Mouse (Mus musculus) embryo, embryonic 11 days (tissue): ENCODE measurements at regions not wholly inside any gene's neighbourhood (a gene's known extent, or its start where the extent isn't known, plus 50 kb on each side); places are given as distances from the start of the nearest gene placed in this dataset.

Source experiments
- DNase-seq: peaks from one replicate; pipeline ENCODE4 v3.0.0-alpha.2; 2015

DNA sequence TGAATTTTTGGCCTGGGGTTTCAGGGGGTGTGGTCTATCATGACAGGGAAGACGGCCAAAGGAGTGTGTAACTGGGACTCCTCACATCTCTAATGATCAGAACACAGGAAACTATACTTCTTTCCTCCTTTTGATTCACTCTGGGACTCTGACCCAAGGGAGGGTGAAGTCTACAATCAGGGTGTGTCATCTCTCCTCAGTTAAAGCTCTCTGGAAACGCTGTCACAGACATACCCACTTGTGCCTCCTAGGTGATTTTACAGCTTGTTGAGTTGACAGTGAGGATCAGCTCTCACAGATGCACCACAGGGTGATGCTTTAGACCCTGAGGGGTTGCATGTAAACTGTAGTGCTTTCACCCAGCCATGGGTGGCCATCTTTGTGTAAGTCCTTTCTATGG lies 194.9 kb upstream of the Klf4 start:
- DNase-seq = no peak

DNA sequence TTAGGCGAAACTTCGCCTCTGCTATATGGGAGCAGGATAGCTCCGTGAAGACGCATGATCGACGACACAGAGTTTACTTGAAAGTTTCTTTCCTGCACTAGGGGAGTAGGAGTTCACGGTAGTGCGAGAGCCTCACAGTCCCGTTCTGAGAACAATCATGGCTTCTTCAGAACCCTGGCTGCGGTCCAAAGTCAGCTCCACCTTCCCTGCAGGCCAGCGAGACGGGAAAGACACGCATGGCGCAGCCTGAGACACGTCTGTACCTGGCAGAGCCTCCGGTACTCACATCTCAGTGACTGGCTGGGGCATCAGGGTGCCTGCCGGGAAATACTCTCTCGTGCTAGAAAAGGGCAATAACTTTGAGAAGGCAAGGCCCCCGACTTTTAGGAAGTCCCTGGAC lies 193.8 kb upstream of the Klf4 start:
- no peak for DNase-seq

DNA sequence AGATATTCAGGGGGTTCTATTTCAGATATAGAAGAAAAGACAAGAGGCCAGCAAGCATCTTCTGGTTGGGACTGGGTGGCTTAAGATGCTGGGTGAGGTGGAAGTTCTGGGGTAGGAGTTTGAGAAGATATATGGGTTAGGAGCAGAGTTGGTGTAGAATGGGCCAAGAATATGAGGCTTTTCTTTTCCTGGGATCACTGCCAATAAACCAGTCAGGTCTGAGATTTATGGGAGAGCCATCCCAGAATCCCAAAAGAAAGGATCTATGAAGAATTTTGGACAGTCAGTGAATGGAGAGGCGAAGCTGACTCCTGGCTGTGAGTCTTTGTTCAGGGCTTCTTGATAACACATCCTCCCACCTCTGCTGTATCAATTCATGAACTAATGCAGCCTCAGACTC lies 192.0 kb upstream of the Klf4 start:
- DNase-seq = no peak

DNA sequence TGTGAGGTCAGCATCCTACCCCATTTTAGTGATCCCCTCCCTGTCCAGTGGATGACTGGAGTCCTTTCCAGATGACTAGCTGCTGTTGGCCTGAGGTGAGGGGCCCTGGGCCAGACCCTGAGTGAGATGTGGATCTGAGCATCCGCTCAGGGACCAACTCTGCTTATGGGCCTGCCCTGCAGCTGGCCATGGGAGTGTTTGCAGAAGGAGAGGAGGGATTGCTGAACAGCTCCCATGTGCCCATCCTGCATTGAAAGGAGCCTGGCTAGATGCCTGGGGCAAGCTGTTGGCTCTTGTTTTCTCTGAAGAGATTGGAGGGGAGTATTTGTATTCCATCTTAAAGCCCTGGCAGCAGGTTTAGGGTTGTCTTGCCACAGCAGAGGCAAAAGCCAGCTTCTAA lies 190.9 kb upstream of the Klf4 start:
- no peak for DNase-seq

- no peak for DNase-seq
These were observed 190.1 kb upstream of the Klf4 start for GRCm38 (mm10) chr4:55722388-55722787.

GRCm38 (mm10) chr4:55721834-55722233 lies 189.6 kb upstream of the Klf4 start:
- no peak for DNase-seq

DNA sequence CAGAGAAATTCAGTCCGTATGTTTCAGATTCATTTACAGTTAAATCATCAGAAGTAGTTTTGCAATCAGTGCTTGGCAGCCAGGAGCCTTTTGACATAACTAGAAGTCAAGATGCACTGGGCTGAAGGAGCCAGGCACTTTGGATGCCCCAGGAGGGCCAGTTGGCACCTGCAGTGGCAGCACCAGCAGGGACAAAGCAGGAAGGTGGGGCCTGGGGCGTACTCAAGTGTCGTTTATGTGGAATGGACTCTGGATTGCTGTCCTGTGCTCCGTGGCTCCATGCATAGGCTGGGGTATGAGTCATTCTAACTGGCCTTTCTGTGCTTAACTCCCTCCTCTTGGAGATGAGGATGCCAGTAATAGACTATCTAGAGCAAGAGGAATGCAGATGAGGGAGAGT lies 186.2 kb upstream of the Klf4 start:
- DNase-seq = no peak

DNA sequence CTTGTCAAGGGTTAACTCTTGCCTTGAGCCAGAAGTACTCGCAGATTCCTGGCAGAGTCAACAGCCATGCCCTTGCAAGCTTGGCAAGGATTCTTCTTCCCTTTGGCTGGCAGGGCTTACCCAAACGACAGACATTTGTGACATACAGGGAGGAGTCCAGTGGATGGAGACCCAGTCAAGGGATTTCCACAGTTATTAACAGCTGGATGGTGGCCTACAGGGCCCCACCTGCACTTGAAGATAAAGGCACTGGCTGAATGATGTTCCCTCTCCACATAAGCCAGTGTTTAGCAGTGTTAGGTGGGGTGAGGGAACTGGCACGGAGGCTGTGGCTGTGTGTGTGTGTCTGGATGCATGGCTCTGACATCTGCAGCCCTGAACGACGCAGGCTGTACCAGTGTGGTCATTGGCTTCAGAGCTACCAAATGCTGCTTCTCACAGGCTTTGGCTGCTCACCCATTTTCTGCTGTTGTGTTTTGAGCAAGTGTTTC lies 183.9 kb upstream of the Klf4 start:
- DNase-seq = no peak

DNA sequence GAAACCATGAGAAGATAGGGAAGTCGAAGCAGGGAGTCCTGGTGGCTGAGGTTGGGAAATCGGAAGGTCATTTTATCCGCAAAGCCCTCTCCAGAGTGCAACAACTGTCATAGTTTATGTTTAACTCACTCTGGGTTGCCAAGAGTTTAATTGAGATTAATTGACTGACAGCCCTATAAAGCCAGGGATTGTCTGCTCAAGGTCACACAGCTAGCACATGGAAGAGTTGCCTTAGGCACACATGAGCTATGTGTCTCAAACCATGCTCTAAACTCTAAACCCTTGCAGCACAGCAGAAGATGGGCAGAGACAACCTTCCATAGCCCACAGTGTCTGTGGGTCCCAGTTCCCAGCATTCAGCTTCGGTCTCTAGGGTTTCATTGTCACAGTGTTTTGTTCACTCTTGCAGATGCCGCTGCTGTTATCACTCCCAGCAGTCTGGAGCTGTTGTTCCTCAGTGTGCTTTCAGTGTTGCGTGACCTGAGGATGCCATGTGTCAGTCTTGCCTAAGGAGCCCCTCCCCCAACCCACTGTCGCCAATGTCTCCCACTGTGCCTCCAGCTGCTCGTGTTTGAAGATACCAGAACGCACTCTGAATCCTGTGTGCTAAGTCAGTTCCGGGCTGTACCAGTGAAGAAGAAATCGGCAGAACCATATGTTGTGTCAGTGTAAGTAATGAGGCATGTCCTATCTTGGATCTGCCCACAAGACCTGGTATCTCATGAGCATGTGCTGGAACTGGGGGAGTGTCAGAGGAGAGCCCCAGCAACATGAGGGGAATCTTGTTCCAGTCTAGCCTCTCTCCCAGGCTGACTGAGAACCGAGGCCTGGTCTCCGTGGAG lies 179.5 kb upstream of the Klf4 start:
- peak; percentile 17 for DNase-seq

- no peak for DNase-seq
These were observed 178.2 kb upstream of the Klf4 start for GRCm38 (mm10) chr4:55710476-55710875.

- DNase-seq = no peak
These were observed 176.5 kb upstream of the Klf4 start for GRCm38 (mm10) chr4:55708808-55709207.

GRCm38 (mm10) chr4:55707916-55708315 lies 175.7 kb upstream of the Klf4 start:
- no peak for DNase-seq

- DNase-seq = no peak
These were observed 172.7 kb upstream of the Klf4 start for GRCm38 (mm10) chr4:55704921-55705320.

DNA sequence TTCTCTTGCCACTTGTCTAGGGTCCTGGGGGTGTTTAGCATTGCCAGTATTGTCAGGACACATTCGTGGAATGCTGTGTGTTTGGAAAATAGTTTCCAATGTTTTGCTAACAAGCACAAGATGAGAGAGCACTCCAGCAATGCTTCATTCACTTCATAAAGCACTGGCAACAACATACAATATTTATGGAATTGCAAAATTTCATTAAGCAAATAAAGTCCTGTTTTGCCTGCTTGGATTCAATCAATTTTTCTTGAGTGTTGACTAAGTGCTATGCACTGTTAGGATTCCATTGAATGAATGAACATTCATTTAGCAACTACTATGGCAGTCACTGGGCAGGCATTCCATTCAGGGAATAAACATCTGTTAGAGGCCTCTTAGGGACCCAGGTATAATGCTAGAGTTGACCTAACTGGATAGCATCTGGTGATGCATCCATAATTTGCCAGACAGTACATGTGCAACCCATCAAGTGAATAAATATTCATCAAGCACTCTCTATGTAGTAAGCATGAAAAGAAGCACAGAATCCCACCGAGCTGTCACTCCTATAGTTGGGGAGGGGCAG lies 171.2 kb upstream of the Klf4 start:
- DNase-seq = no peak

DNA sequence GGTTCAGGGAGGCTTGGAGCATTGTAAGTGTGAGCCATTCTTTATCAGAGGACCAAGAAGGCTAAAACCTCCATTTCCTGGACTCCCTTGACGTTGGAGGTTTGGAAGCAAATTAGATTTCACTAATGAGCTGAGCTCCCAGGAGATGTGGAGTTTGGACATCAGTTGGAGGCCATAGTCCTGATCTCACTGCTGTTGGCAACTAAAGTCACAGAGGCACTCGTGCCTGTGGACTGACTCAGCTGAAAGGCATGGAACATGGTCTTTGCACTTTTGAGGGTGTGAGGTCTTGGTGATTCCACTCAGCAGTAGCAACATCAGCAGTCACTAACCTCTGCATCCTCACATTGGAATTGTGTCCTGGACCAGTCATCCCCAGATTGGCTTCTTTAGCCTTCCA lies 169.1 kb upstream of the Klf4 start:
- DNase-seq = no peak

DNA sequence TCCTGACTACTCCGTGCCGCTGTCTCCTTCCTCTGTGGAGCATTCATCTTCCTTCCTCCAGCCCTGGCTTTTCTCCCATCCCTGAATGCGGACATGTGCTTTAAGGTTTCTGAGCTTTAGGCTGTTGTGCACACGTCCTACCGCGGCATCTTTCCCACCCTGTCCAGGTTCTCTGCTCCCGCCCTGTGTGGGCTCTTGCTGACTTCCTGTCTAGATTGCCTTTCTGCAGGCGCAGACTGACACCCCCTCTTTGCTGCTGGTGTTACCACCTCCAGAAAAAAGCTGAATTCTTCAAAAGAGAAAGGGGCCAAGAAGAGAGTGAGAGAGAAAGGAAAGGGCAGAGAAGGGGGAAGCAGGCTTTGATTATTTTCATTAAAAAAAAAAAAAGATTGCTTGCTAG lies 167.7 kb upstream of the Klf4 start:
- DNase-seq = no peak

GRCm38 (mm10) chr4:55699161-55699560 lies 166.9 kb upstream of the Klf4 start:
- DNase-seq = no peak

GRCm38 (mm10) chr4:55697108-55697507 lies 164.8 kb upstream of the Klf4 start:
- DNase-seq = no peak

DNA sequence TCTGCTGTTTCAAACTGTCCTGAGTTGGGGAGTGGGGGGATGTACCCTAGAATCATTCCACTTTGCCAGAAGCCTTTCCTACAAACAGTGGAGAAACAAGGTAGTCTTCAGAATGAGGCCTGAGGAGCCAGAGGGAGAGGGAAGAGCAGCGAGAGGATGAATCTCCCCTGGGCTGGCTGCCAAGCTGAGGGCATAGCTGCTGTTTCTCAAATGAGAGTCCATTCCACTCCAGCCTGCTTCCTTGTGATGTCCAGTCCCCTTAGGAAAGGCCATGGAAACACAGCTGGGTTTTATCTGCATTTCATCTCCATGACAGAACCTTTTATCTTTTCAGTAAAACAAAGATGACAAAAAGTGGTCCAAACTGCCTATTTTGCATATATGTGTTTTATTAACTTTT lies 164.2 kb upstream of the Klf4 start:
- DNase-seq = no peak

DNA sequence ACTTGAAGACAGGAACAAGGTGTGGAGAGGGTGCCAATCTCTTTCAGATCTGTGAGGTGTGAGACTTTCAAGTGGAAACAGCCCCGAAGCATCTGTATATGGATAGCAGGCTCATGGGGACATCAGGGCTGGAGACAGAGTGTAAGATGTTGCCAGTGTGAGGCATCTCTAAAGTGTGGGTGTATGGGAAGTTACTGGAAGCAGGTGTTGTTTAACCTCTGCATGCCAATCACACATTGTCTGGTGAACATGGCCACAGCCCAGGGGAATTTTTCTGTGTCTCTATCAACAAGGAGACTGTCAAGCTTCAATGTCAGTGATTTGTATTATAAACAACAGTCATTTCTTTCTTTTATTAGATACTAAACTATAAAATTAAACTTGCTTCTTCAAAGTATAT lies 163.0 kb upstream of the Klf4 start:
- no peak for DNase-seq

GRCm38 (mm10) chr4:55689479-55689878 lies 157.2 kb upstream of the Klf4 start:
- DNase-seq = no peak

- DNase-seq = no peak
These were observed 154.5 kb upstream of the Klf4 start for GRCm38 (mm10) chr4:55686771-55687170.

DNA sequence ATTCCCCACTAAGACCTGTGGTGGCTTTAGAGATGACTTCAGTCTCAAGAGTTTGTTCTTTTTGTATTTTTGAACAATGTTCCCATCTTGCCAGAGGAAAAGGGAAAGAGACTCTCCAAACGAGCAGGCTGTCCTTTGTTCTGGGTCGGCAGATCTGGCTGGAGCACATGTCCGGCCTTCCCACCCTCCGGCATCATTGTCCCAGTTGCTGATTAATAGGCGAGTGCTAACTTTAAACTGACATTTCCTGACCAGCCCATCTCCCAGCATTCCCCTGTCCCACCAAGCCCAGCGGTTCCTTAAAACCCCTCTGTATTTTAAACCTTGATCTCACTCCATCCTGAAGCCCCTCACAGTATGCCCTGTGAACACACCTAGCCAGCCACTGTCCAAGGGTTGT lies 140.0 kb upstream of the Klf4 start:
- no peak for DNase-seq

DNA sequence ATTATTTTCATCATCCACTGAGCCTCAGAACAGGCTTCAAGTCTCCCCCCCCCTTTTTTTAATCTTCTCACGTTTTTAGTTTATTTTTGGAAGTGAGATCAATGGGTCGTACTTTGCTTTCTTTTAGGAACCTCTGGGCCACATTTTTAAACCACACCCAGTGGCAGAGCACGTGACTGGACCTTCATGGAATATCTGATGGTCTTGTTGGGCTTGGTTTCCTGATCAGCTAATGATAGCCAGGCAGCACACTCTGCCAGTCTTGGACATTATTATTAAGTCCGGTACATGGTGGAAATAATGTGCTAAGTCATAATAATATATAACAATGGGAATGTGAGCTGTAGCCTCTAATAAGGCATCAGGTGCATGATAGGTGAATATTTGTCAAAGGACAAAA lies 138.0 kb upstream of the Klf4 start:
- no peak for DNase-seq

- DNase-seq = no peak
These were observed 132.6 kb upstream of the Klf4 start for GRCm38 (mm10) chr4:55664822-55665221.
